In genomic region chr4:118272258-118272657, GRCm38 (mm10) we compare ENCODE assay signal across 8 mouse cellular contexts. TPM values are rescaled to one million over a fixed set of nuclear protein-coding genes. Genes with fewer than 3 reads are reported as not detected.
A peak's percentile ranks its signal among the peaks of the same experiment; 100 is the strongest.
DNase-seq lines count a peak whose midpoint lies in the region; ATAC-seq lines count a peak whose summit lies in the region.

No protein-coding gene starts in this region.

- H3K36me3 ChIP-seq in hindbrain, embryonic 13.5 days = peaks cover 62% of the 10 kb centered on the region
- peaks cover 11% of the 10 kb centered on the region; the same call in 1 of the 2 replicates for H3K36me3 ChIP-seq in hindbrain, embryonic 11.5 days (ENCODE audit: control insufficient read depth, insufficient read depth, low read length)
- H3K36me3 ChIP-seq in embryonic facial prominence, embryonic 14.5 days (ENCODE audit: control insufficient read depth, insufficient read depth, low read length) = peaks cover 86% of the 10 kb centered on the region

- H3K9me3 ChIP-seq in hindbrain, embryonic 13.5 days = no peaks in the 10 kb centered on the region
- H3K9me3 ChIP-seq in hindbrain, embryonic 11.5 days (ENCODE audit: control insufficient read depth, low read length) = no peaks in the 10 kb centered on the region
- H3K9me3 ChIP-seq in embryonic facial prominence, embryonic 14.5 days (ENCODE audit: control insufficient read depth, low read length) = no peaks in the 10 kb centered on the region; the same call in 1 of the 2 replicates

- DNase-seq in hindbrain, embryonic 11.5 days (ENCODE audit: low spot score) = no peak
- peak; percentile 89 for DNase-seq in embryonic facial prominence, embryonic 14.5 days (ENCODE audit: low spot score)
- DNase-seq in kidney, adult 8-10 months = peak; percentile 94 to 97
- peak; percentile 88 for DNase-seq in lung, postnatal 36 days
- DNase-seq in layer of hippocampus, postnatal 10 days (ENCODE audit: low spot score in 2 of 2) = no peak
- DNase-seq in liver = no peak
- DNase-seq in c-Kit-positive CD71-positive TER-119-positive erythroid progenitor cells, embryonic 14.5 days (ENCODE audit: low spot score) = no peak

- H3K27ac ChIP-seq in hindbrain, embryonic 13.5 days = 0 out of 2 replicates have a peak overlapping the region, but pooled peaks have one; percentile 55
- no peak overlapping the region for H3K27ac ChIP-seq in hindbrain, embryonic 11.5 days (ENCODE audit: low read depth, low read length)
- peak overlapping the region; percentile 76 for H3K27ac ChIP-seq in embryonic facial prominence, embryonic 14.5 days (replicated peaks; ENCODE audit: low read depth, low read length)

- no peak overlapping the region for H3K4me2 ChIP-seq in hindbrain, embryonic 13.5 days
- no peak overlapping the region for H3K4me2 ChIP-seq in hindbrain, embryonic 11.5 days (replicated peaks; ENCODE audit: low read depth, low read length)
- peak overlapping the region; percentile 11; the same call in 1 of the 2 replicates for H3K4me2 ChIP-seq in embryonic facial prominence, embryonic 14.5 days (ENCODE audit: low read depth, low read length)

- H3K4me3 ChIP-seq in hindbrain, embryonic 13.5 days = no peak overlapping the region
- no peak overlapping the region for H3K4me3 ChIP-seq in hindbrain, embryonic 11.5 days (ENCODE audit: low read depth, low read length)
- no peak overlapping the region for H3K4me3 ChIP-seq in embryonic facial prominence, embryonic 14.5 days (ENCODE audit: low read depth, low read length)

- peaks cover 73% of the 10 kb centered on the region for H3K4me1 ChIP-seq in hindbrain, embryonic 13.5 days (replicated peaks)
- H3K4me1 ChIP-seq in hindbrain, embryonic 11.5 days (replicated peaks; ENCODE audit: control insufficient read depth, insufficient read depth, low read length) = peaks cover 31% of the 10 kb centered on the region
- H3K4me1 ChIP-seq in embryonic facial prominence, embryonic 14.5 days (ENCODE audit: control insufficient read depth, insufficient read depth, low read length) = peaks cover 16% of the 10 kb centered on the region; the same call in 1 of the 2 replicates

- no peaks in the 10 kb centered on the region for H3K27me3 ChIP-seq in hindbrain, embryonic 13.5 days
- no peaks in the 10 kb centered on the region for H3K27me3 ChIP-seq in hindbrain, embryonic 11.5 days (ENCODE audit: control insufficient read depth, insufficient read depth, low read length)
- H3K27me3 ChIP-seq in embryonic facial prominence, embryonic 14.5 days (replicated peaks; ENCODE audit: control insufficient read depth, insufficient read depth, low read length) = no peaks in the 10 kb centered on the region

- no peak for ATAC-seq in hindbrain, embryonic 13.5 days (ENCODE audit: low FRiP score)
- no peak for ATAC-seq in hindbrain, embryonic 11.5 days (ENCODE audit: low FRiP score)
- ATAC-seq in embryonic facial prominence, embryonic 14.5 days (ENCODE audit: low read depth) = peak; percentile 87

- H3K9ac ChIP-seq in hindbrain, embryonic 13.5 days = no peak overlapping the region
- no peak overlapping the region for H3K9ac ChIP-seq in hindbrain, embryonic 11.5 days (ENCODE audit: low read depth, low read length)
- H3K9ac ChIP-seq in embryonic facial prominence, embryonic 14.5 days (ENCODE audit: low read depth, low read length) = 0 out of 2 replicates have a peak overlapping the region, but pooled peaks have one; percentile 16

- 67% methylated on average over 5 of the region's 5 CpGs for WGBS in hindbrain, embryonic 13.5 days
- WGBS in hindbrain, embryonic 11.5 days = 48% methylated on average over 5 of the region's 5 CpGs
- WGBS in embryonic facial prominence, embryonic 14.5 days = 42% methylated on average over 5 of the region's 5 CpGs

RNA-seq across cellular contexts. Expression of gene Ptprf, which starts 18.9 kb away (rescaled TPM):
- polyA plus RNA-seq in hindbrain, embryonic 13.5 days (2015; fragmentation: Nextera tagmentation; extraction: Ambion mirVana) = 79.7 and 82.0 TPM in 2 replicates
- polyA plus RNA-seq in hindbrain, embryonic 11.5 days (2014; fragmentation: Nextera tagmentation; extraction: Ambion mirVana) = 62.4 and 66.0 TPM in 2 replicates
- 59.8 and 66.8 TPM in 2 replicates for polyA plus RNA-seq in embryonic facial prominence, embryonic 14.5 days (2014; fragmentation: Nextera tagmentation; extraction: Ambion mirVana)
- 100 to 1,000 TPM; 140 to 142 TPM for total RNA-seq in layer of hippocampus, postnatal 10 days (2021)

Comparison
In these comparisons a context has a peak if more than half of its experiments do, and no peak if none do; other contexts are left out.
1. DNase-seq: peak in embryonic facial prominence, embryonic 14.5 days (single experiment), kidney, adult 8-10 months (2 of 2) and lung, postnatal 36 days (single experiment); none in hindbrain, embryonic 11.5 days (single experiment), layer of hippocampus, postnatal 10 days (0 of 2), liver (single experiment) and c-Kit-positive CD71-positive TER-119-positive erythroid progenitor cells, embryonic 14.5 days (single experiment).